Mouse (Mus musculus) E14TG2a.4 (cell line): ENCODE measurements at regions not wholly inside any gene's neighbourhood (a gene's known extent, or its start where the extent isn't known, plus 50 kb on each side); places are given as distances from the start of the nearest gene placed in this dataset.

ENCODE experiments used
- H3K27me3 ChIP-seq: 2 replicates; pipeline ENCODE4 v1.6.1; 2014; ENCODE audit warnings: low read length, control low read depth; ENCODE audit not compliant: insufficient read depth
- H3K36me3 ChIP-seq: 2 replicates; pipeline ENCODE4 v1.6.1; 2014; ENCODE audit warnings: low read length, control low read depth; ENCODE audit not compliant: insufficient read depth
- H3K4me1 ChIP-seq: replicated peaks from 2 replicates; pipeline ENCODE4 v1.6.1; 2014; ENCODE audit warnings: low read depth, low read length, control low read depth
- H3K4me3 ChIP-seq: replicated peaks from 2 replicates; pipeline ENCODE4 v1.5.1; 2014; ENCODE audit warnings: mild to moderate bottlenecking, low read length
- H3K9me3 ChIP-seq: 2 replicates; pipeline ENCODE4 v1.6.1; 2014; ENCODE audit warnings: low read length, control low read depth
- CTCF ChIP-seq: conservative IDR thresholded peaks from 2 replicates; pipeline ENCODE4 v1.5.1; 2014; ENCODE audit warnings: low read length
- NANOG ChIP-seq: IDR thresholded peaks from 2 replicates; pipeline ENCODE4 v1.6.1; 2014; ENCODE audit warnings: borderline replicate concordance, low read length, mixed read lengths
- POU5F1 ChIP-seq: IDR thresholded peaks from 2 replicates; pipeline ENCODE4 v1.6.1; 2014; ENCODE audit warnings: low read length, borderline replicate concordance

DNA sequence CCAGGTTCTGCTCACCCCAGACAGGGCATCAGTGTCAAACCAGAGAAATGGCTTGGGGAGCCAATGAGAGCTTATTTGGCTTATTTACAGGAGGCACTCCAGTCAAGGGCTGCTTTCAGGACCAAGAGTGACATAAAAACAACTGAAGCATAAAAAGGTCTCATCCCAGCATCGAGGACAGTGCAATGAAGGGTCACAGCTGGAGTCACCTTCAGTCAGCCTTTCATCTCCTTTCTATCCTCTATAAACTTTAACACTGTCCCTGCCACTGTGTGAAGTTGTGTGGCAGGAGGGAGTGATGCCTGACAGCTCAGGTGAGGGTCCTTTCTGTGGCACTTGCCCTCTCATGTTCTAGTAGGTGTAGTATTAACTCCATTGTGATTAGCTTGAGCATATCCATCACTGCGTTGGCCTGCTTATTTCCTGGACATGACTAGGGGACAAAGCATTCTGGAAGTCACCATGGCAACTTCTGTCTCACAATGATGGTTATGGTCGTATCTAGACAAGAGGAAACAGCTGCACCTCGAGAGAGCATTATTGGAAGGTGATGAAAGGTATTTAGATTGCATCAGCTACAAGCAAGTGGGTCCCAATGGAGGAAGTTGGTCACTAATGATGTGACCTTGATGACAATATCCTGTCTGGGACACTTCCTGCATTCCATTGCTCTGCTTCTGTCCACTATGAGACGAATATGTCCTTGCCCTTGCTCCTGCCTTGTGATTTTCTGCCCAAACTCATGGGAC lies 87.8 kb upstream of the Enpp6 start:
- peaks cover 5% of the 10 kb centered on the region; the same call in 1 of the 2 replicates for H3K9me3 ChIP-seq
- peaks cover 8% of the 10 kb centered on the region; the same call in 1 of the 2 replicates for H3K4me1 ChIP-seq
- H3K36me3 ChIP-seq: no peaks in the 10 kb centered on the region
- H3K4me3 ChIP-seq: no peak overlapping the region
- TF ChIP-seq POU5F1 (no peak), CTCF (no peak), NANOG (no peak)
- no peaks in the 10 kb centered on the region for H3K27me3 ChIP-seq

DNA sequence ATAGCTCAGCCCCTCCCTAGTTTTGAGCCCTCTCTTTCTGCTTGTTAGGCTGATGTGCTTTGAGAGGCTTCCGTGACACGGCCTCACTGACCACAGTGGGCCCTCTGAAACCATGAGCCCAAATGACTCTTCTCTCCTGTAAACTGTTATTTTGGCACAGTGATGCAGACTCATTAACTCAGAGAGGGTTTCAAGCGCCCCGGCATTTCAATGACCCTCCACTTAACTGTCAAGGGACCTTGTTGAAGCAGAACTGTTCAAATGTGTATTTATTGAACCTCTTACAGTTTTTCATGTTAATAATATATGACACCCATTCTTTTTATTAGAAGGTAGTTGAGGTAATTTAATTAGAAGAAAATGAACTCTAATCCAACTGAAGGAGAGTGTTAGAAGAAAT lies 85.9 kb upstream of the Enpp6 start:
- H3K4me1 ChIP-seq: peaks cover 8% of the 10 kb centered on the region; the same call in 1 of the 2 replicates
- no peak for TF ChIP-seq POU5F1
- no peak for TF ChIP-seq CTCF
- no peak for TF ChIP-seq NANOG
- H3K27me3 ChIP-seq: no peaks in the 10 kb centered on the region
- H3K4me3 ChIP-seq: no peak overlapping the region
- peaks cover 5% of the 10 kb centered on the region; the same call in 1 of the 2 replicates for H3K9me3 ChIP-seq
- no peaks in the 10 kb centered on the region for H3K36me3 ChIP-seq

GRCm38 (mm10) chr8:46904731-46905130 lies 82.0 kb upstream of the Enpp6 start:
- no peak overlapping the region for H3K4me3 ChIP-seq
- peaks cover 5% of the 10 kb centered on the region; the same call in 1 of the 2 replicates for H3K9me3 ChIP-seq
- peaks cover 8% of the 10 kb centered on the region; the same call in 1 of the 2 replicates for H3K4me1 ChIP-seq
- no peaks in the 10 kb centered on the region for H3K36me3 ChIP-seq
- H3K27me3 ChIP-seq: no peaks in the 10 kb centered on the region
- no peak for TF ChIP-seq NANOG
- TF ChIP-seq POU5F1: no peak
- TF ChIP-seq CTCF: no peak

- Histone ChIP-seq H3K36me3 (no peaks in the 10 kb centered on the region), H3K4me3 (no peak overlapping the region), H3K4me1 (no peaks in the 10 kb centered on the region), H3K9me3 (no peaks in the 10 kb centered on the region), H3K27me3 (no peaks in the 10 kb centered on the region)
- no peak for TF ChIP-seq NANOG
- TF ChIP-seq POU5F1: no peak
- no peak for TF ChIP-seq CTCF
Measured at GRCm38 (mm10) chr8:46907390-46907789, 79.3 kb upstream of the Enpp6 start.

DNA sequence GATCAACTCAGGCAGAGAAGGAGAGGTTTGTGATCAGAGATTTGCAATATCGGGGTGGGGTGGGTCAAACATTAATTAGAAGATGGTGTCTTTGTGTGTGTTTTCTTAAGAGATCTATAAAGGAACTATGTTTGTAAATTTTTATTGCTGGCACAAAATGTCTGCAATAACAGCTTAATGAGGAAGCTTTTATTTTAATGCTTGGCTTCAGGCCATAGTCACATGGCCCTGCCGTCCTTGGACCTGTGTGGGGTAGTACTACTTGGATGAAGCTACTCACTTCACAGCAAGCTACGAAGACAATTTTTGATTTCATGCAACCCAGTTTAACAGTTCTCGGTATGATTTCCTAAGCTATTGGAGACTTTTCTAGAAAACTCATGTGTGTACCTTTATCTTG lies 78.5 kb upstream of the Enpp6 start:
- Histone ChIP-seq H3K27me3 (no peaks in the 10 kb centered on the region), H3K9me3 (no peaks in the 10 kb centered on the region), H3K36me3 (no peaks in the 10 kb centered on the region), H3K4me1 (no peaks in the 10 kb centered on the region), H3K4me3 (no peak overlapping the region)
- TF ChIP-seq NANOG (no peak), CTCF (no peak), POU5F1 (no peak)

GRCm38 (mm10) chr8:46913956-46914355 lies 72.7 kb upstream of the Enpp6 start:
- TF ChIP-seq POU5F1 (no peak), NANOG (no peak), CTCF (no peak)
- H3K9me3 ChIP-seq: no peaks in the 10 kb centered on the region
- H3K36me3 ChIP-seq: no peaks in the 10 kb centered on the region
- no peak overlapping the region for H3K4me3 ChIP-seq
- peaks cover 7% of the 10 kb centered on the region; the same call in 1 of the 2 replicates for H3K27me3 ChIP-seq
- H3K4me1 ChIP-seq: peaks cover 5% of the 10 kb centered on the region; the same call in 1 of the 2 replicates

DNA sequence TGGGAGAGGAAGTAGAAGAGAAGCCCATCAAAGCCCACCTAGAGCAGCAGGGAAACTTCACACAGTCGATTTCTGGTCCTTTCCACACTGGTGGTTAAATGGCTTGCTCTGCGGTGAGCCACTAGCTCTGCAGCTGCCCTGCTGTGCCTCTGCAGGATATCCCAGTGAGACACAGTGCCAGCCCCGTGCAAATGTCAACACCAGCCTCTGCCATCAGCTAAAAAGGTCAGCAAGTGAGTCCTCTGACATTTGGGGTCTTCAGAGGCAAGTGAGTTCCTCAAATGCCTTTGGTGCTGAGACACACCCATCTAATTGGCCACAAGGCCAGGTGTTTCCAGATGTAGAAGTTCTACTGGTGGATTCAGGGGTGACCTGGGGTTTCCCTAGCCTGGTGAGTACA lies 66.6 kb upstream of the Enpp6 start:
- Histone ChIP-seq H3K36me3 (no peaks in the 10 kb centered on the region), H3K4me3 (no peak overlapping the region), H3K27me3 (peaks cover 17% of the 10 kb centered on the region), H3K9me3 (no peaks in the 10 kb centered on the region), H3K4me1 (no peaks in the 10 kb centered on the region)
- TF ChIP-seq NANOG: no peak
- TF ChIP-seq CTCF: no peak
- no peak for TF ChIP-seq POU5F1

DNA sequence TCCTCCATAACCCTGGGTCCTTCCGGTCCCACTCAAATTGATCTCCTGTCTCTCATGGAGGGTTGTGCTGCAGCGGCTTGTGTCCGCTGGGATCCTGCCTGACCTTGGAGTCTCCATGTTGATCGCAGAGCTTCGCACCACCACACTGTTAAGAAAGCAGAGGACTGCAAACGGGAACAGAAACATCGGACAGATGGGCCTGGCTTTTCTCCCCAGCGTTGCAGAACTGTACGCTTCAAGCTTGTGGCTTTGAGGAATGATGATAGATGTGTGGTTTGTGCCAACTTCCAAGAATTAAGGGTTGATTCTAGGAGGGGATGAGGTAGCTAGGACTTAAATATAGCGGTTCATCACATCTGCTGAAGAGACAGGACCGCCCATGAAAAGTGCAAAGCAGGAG lies 65.6 kb upstream of the Enpp6 start:
- no peak for TF ChIP-seq NANOG
- TF ChIP-seq CTCF: no peak
- TF ChIP-seq POU5F1: no peak
- Histone ChIP-seq H3K36me3 (no peaks in the 10 kb centered on the region), H3K4me1 (no peaks in the 10 kb centered on the region), H3K9me3 (no peaks in the 10 kb centered on the region), H3K4me3 (no peak overlapping the region), H3K27me3 (peaks cover 17% of the 10 kb centered on the region)

DNA sequence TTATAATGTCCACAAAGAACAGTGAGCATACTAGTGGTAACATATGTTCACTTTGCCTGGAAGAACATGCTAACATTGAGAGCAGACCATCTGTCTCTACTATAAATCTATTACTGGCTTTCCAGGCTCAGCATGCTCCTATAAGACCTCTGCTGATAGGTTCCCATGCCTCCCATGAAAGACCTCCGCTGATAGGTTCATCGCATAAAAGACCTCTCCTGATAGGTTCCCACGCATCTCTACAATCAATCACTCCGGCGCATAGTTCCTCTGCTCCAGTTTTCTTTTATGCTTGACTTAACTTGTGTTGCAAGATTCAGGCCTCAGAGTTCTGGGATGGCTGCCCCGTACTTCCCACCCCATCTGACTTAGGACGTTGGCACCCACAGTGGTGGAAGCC lies 65.1 kb upstream of the Enpp6 start:
- Histone ChIP-seq H3K4me1 (no peaks in the 10 kb centered on the region), H3K4me3 (no peak overlapping the region), H3K9me3 (no peaks in the 10 kb centered on the region), H3K36me3 (no peaks in the 10 kb centered on the region), H3K27me3 (peaks cover 17% of the 10 kb centered on the region)
- no peak for TF ChIP-seq POU5F1
- no peak for TF ChIP-seq NANOG
- no peak for TF ChIP-seq CTCF
